Mouse (Mus musculus): ENCODE results near the gene Gm21973.

DNA sequence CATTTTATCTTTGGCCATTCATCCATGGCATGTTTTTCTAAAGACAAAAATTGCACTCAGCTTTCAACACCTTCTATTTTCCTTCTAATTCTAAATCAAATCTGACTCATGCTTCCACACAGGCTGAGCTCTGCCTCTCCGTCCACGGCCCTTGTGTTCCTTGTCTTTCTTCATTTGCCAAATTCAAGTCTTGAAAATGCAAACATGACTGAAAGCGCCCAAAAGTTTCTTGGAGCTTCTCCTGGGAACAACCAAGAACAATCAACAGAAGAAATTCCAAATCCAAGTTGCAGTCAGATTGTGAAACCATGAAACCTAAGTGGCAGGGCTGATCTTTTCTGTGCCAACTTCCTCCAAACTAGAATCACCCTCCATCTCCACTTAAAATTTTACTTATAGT lies 13.4 kb downstream of the Gm21973 start:
- no peak for TF ChIP-seq CTCF (IDR thresholded peaks at IDR 0.05; ENCODE audit: borderline replicate concordance, control insufficient read depth, extremely low read depth, insufficient read depth, low read length, poor library complexity)
- no peak for TF ChIP-seq POLR2A (IDR thresholded peaks at IDR 0.05; ENCODE audit: control insufficient read depth, extremely low read depth, insufficient read depth, low read length, poor library complexity)

All from thymus, adult 2 months (tissue).